Mouse (Mus musculus) embryonic facial prominence, embryonic 13.5 days (tissue): ENCODE results near the gene Grm3. TPM values are rescaled to one million over a fixed set of nuclear protein-coding genes. Genes with fewer than 3 reads are reported as not detected.

Source experiments
- ATAC-seq: fragments of 200-750 bp; cut with Nextera tagmentation; 2 replicates; pipeline ENCODE4 v1.8.0; 2017; ENCODE audit warnings: low read depth; ENCODE audit not compliant: insufficient number of reproducible peaks, insufficient read depth, low FRiP score, low TSS enrichment
- H3K27ac ChIP-seq: fragments of 300-500 bp; sonication (generic); 2 replicates; pipeline ENCODE4 v1.5.1; 2015; ENCODE audit warnings: moderate library complexity, mild to moderate bottlenecking, inconsistent platforms
- H3K27me3 ChIP-seq: fragments of 300-500 bp; sonication (generic); 2 replicates; pipeline ENCODE4 v1.6.1; 2015; ENCODE audit warnings: mild to moderate bottlenecking, inconsistent platforms
- H3K36me3 ChIP-seq: fragments of 300-500 bp; sonication (generic); 2 replicates; pipeline ENCODE4 v1.6.1; 2015; ENCODE audit warnings: mild to moderate bottlenecking, inconsistent platforms
- H3K4me1 ChIP-seq: fragments of 300-500 bp; sonication (generic); 2 replicates; pipeline ENCODE4 v1.6.1; 2015; ENCODE audit warnings: inconsistent platforms
- H3K4me2 ChIP-seq: fragments of 300-500 bp; sonication (generic); 2 replicates; pipeline ENCODE4 v1.6.1; 2015; ENCODE audit warnings: moderate library complexity, mild to moderate bottlenecking, inconsistent platforms
- H3K4me3 ChIP-seq: fragments of 300-500 bp; sonication (generic); 2 replicates; pipeline ENCODE4 v1.5.1; 2015; ENCODE audit warnings: mild to moderate bottlenecking, inconsistent platforms
- H3K9ac ChIP-seq: fragments of 300-500 bp; sonication (generic); 2 replicates; pipeline ENCODE4 v1.6.1; 2015; ENCODE audit warnings: mild to moderate bottlenecking, inconsistent platforms
- H3K9me3 ChIP-seq: fragments of 300-500 bp; sonication (generic); 2 replicates; pipeline ENCODE4 v1.6.1; 2016; ENCODE audit warnings: inconsistent platforms
- WGBS: fragments of 180-500 bp; shearing (Covaris S2); methylation state at CpG from one replicate; pipeline ENCODE4 v1.1.7; 2015; ENCODE audit warnings: mixed read lengths; 5-methylcytosine and 5-hydroxymethylcytosine counted together
- polyA plus RNA-seq: library from polyadenylated mRNA; unstranded; fragments of >200 nt; fragmentation: Nextera tagmentation; extraction: Ambion mirVana; gene quantifications from 2 replicates; pipeline ENCODE4 v1.2.1, GENCODE M21; 2015

Gene Grm3
- polyA plus RNA-seq, 1 experiment from 2014 or later = 0.86 TPM

DNA sequence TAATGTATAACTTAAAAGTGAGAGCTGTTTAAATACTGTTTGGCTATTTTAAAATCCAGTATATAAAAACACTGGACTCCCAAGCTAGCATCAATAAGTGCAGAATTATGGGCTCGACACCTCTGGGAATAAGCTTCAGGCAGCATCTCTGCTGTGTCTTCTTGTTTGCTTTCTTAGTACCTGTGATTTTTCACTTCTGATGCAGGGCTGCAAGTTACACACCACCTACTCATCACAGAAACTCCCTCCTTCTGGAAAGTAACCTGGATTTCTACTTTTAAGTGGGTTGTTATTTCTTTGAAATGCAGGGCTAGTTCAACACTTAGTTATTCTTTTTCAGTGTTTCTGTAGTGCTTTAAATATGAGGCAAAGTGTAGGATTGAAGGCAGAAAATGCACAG is 32.6 kb downstream of the Grm3 start:
- H3K36me3 ChIP-seq = no peaks in the 10 kb centered on the region
- H3K9me3 ChIP-seq = no peaks in the 10 kb centered on the region
- H3K27me3 ChIP-seq = no peaks in the 10 kb centered on the region
- H3K27ac ChIP-seq = no peak overlapping the region
- no peak overlapping the region for H3K4me3 ChIP-seq
- 83% methylated on average over 1 of the region's 1 CpGs for WGBS
- no peak overlapping the region for H3K4me2 ChIP-seq
- H3K4me1 ChIP-seq = no peaks in the 10 kb centered on the region
- no peak for ATAC-seq
- no peak overlapping the region for H3K9ac ChIP-seq

DNA sequence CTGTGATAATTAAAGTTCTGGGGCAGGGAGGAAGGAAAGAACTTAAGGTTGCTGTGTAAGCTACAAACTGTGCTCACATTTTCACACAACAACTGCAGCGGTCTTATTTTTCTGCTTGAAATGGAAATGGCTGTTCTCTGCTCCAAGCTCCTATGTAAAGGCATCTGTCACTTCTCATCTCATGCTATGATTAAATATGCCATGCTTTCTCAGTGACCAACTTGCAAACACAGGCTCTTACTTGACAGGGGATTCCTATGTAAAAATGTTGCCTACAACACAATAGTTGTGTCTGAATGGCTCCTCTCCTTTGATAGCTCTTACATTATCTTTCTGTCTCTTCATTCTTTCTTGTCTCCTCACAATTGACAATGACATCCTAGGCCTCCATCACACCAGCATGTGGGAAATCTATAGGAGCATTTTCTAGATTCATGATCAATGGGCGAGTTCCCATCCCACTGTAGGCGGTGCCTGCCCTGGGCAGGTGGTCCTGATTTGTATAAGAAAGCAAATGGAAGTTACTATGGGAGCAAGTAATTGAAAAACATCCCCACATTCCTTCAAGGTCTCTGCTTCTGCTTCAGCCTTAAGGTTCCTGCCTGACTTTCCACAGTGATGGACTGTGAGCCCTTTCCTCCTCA is 34.2 kb downstream of the Grm3 start:
- 34% methylated on average over 3 of the region's 3 CpGs for WGBS
- Histone ChIP-seq H3K36me3 (no peaks in the 10 kb centered on the region), H3K9me3 (no peaks in the 10 kb centered on the region), H3K9ac (no peak overlapping the region), H3K4me1 (no peaks in the 10 kb centered on the region), H3K27me3 (no peaks in the 10 kb centered on the region), H3K4me2 (no peak overlapping the region), H3K27ac (no peak overlapping the region), H3K4me3 (no peak overlapping the region)
- ATAC-seq = no peak

DNA sequence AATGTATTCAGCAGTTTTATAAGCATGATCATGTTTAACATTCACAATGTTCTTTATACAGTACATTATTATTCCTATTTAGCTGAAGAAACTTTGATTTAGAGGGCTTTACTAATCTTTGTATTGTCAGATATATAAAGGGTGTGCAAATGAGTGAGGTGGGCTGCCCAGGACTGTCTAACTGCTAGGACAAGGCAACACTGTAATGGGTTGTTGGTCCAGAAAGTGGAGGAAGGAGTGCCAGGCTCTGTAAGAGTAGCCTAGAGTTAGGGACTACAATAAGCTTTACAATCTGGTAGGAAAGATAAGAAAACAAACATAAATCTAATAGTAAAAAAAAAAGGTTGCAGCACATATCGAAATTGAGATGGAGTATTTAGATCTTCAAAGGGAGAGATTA is 34.8 kb downstream of the Grm3 start:
- no peaks in the 10 kb centered on the region for H3K36me3 ChIP-seq
- H3K4me1 ChIP-seq = no peaks in the 10 kb centered on the region
- WGBS = 38% methylated on average over 1 of the region's 1 CpGs
- H3K9me3 ChIP-seq = no peaks in the 10 kb centered on the region
- no peak for ATAC-seq
- H3K4me2 ChIP-seq = no peak overlapping the region
- H3K27ac ChIP-seq = no peak overlapping the region
- no peak overlapping the region for H3K4me3 ChIP-seq
- no peak overlapping the region for H3K9ac ChIP-seq
- H3K27me3 ChIP-seq = no peaks in the 10 kb centered on the region

DNA sequence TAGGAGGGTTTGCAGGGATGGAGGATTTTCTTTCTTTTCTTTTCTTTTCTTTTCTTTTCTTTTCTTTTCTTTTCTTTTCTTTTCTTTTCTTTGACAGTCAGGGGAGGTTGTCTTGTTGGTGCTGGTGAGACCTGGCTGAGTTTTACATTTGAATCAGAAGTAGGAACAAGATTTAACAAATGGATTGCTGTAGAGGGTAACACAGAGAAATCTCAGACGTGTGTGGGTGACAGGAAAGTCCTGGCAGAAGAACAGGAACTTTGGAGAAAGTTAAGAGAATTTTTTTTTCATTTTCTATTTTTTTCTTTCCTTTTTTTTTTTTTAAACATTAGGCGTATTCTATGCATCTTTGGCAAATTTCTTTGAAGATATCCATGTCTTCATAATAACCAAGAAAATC is 41.8 kb downstream of the Grm3 start:
- ATAC-seq = no peak
- WGBS = 43% methylated on average over 2 of the region's 2 CpGs

DNA sequence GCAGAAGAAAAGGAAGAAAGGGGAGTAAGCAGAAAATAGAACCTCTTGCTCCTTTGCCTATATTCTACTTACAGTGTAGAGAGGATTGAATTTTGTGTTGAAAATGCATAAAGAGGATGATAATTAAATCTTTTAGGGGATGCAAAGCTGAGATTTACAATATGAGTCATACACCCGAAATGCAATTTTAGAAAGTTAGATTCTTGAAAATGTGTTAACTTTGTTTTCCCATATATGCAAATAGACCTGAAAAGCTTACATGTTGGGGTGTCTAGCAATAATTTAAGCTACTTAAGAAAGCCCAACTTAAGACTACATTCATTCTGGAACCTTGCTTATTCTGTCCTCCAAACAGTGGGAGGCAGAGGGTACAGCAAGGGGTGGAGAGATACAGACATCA is 56.0 kb downstream of the Grm3 start:
- 75% methylated on average over 1 of the region's 1 CpGs for WGBS
- ATAC-seq = no peak
- H3K27me3 ChIP-seq = no peaks in the 10 kb centered on the region
- no peaks in the 10 kb centered on the region for H3K4me1 ChIP-seq
- no peak overlapping the region for H3K4me3 ChIP-seq
- no peaks in the 10 kb centered on the region for H3K9me3 ChIP-seq
- H3K4me2 ChIP-seq = no peak overlapping the region
- H3K27ac ChIP-seq = no peak overlapping the region
- H3K36me3 ChIP-seq = no peaks in the 10 kb centered on the region
- no peak overlapping the region for H3K9ac ChIP-seq

More for the DNA sequence above, 41.8 kb downstream of the Grm3 start:
- H3K36me3 ChIP-seq = no peaks in the 10 kb centered on the region
- H3K9ac ChIP-seq = no peak overlapping the region
- H3K4me3 ChIP-seq = no peak overlapping the region
- H3K4me1 ChIP-seq = no peaks in the 10 kb centered on the region
- no peaks in the 10 kb centered on the region for H3K9me3 ChIP-seq
- no peak overlapping the region for H3K27ac ChIP-seq
- no peaks in the 10 kb centered on the region for H3K27me3 ChIP-seq
- no peak overlapping the region for H3K4me2 ChIP-seq

DNA sequence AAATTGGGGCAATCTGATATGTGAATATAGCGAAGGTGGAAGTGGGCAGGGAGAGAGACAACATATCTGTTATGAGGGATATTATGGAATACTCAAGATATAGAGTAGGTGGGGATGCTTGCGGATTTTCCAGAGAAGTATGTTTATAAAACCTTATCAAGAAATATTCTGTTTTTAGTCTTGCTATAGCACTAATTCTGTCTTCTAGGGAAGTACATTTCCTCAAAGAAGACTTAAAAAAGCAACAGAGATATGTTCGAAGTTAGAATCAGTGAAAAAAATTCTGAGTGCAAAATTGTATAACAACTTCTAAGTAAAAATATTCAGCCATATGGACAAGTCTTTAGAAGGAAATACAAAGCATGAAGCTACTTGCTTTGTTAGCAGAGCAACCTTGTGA is 61.6 kb downstream of the Grm3 start:
- Histone ChIP-seq H3K36me3 (no peaks in the 10 kb centered on the region), H3K9me3 (no peaks in the 10 kb centered on the region), H3K4me2 (no peak overlapping the region), H3K27me3 (no peaks in the 10 kb centered on the region), H3K4me1 (no peaks in the 10 kb centered on the region), H3K4me3 (no peak overlapping the region), H3K27ac (no peak overlapping the region), H3K9ac (no peak overlapping the region)
- ATAC-seq = no peak
- WGBS = 85% methylated on average over 3 of the region's 3 CpGs

DNA sequence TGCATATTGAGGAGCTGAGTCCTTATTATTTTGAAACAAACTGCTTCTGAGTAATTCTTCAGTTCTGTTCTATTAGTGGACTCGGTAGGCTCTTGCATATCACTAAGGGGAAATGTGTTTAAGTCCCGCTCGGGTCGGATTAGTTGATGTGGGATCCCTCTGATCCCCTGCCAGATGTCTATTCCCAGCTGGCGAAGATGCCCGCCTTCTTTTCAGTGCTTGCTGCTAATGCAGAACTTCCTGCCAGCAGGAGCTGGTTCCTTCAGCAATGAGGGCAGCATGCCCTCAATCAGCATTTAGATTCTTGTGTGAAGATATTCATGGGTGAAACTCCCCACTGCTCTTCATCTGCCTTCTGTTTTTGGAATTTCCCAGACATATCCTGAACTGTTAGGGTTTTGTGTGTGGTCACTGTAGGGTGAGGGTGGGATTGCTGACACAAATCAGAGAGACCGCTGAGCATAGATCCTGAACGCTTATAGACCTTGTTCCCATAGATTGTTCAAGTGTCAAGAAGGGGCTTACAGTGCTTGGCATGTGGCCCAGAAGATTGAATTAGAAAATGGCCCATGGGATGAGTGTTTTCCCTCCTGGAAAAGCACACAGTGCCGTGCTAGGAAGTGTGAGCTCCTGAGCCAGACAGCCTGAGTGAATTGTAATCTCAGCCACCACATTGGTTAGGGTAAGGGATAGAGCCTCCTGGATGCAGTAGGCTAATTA is 62.9 kb downstream of the Grm3 start:
- WGBS = 61% methylated on average over 9 of the region's 9 CpGs
- no peaks in the 10 kb centered on the region for H3K36me3 ChIP-seq
- no peaks in the 10 kb centered on the region for H3K9me3 ChIP-seq
- H3K9ac ChIP-seq = no peak overlapping the region
- no peak overlapping the region for H3K4me3 ChIP-seq
- no peak overlapping the region for H3K27ac ChIP-seq
- no peak overlapping the region for H3K4me2 ChIP-seq
- no peaks in the 10 kb centered on the region for H3K4me1 ChIP-seq
- no peak for ATAC-seq
- no peaks in the 10 kb centered on the region for H3K27me3 ChIP-seq

DNA sequence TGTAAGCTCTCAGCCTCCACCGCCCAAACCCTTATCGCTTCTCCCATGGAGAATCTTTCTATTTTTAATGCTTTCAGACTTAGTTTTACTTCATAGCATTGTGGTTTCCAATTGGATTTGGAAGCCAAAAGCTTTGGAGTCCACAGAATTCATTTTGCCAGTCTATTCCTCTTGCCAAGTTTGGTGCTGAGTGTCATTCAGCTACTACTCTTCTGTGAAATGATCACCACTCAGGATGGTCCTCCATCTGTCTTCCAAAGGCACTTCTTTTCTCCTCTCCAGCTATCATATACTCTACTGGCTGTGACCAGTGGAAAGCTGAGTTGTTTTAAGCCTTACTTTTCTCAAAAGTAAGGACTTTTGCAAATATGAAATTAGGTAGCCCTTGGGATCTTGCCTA is 86.4 kb downstream of the Grm3 start:
- 98% methylated on average over 2 of the region's 2 CpGs for WGBS
- Histone ChIP-seq H3K27ac (no peak overlapping the region), H3K36me3 (no peaks in the 10 kb centered on the region), H3K9me3 (no peaks in the 10 kb centered on the region), H3K4me2 (no peak overlapping the region), H3K4me3 (no peak overlapping the region), H3K27me3 (no peaks in the 10 kb centered on the region), H3K9ac (no peak overlapping the region), H3K4me1 (no peaks in the 10 kb centered on the region)
- no peak for ATAC-seq

DNA sequence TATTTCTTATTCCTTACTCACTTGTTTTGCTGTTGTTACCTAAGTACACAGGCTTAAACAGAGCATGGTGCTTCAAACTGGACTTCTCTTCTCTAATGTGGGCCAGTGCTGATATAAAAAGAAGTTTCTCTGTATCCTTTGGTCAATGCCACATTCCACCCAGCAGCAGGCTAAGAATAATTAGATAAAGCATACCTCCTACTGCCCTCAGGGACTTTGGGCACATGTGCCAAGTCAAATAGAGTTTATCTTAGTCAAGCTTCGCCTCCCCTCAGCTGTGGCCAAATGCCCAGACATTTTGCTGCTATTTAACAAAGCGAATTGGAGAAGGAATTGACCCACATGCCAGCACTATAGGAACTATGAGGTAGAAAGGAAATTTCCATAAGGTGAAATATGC is 97.8 kb downstream of the Grm3 start:
- 56% methylated on average over 2 of the region's 2 CpGs for WGBS
- ATAC-seq = no peak

DNA sequence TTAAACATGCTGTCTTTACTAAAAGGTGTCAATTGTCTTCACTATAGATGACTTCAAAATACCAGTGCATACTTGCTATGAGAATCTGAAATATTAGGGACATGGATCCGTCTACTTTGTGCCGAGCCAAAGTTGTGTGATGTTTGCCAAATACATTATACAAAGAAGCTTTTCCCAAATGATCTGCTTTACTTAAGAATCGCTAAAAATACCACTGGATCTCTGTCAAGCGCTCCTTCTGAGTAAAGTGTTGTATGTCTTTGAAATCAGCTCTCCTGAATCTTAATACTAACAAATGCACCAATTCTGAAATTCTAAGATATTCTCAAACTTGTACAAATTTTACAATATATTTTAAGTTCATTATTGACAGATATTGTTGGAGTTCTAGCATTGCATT is 100.6 kb downstream of the Grm3 start:
- Histone ChIP-seq H3K4me2 (no peak overlapping the region), H3K4me3 (no peak overlapping the region), H3K4me1 (0 out of 2 replicates have a peak, but pooled peaks cover 5% of the 10 kb centered on the region), H3K9ac (no peak overlapping the region), H3K9me3 (no peaks in the 10 kb centered on the region), H3K27me3 (no peaks in the 10 kb centered on the region), H3K27ac (no peak overlapping the region), H3K36me3 (no peaks in the 10 kb centered on the region)
- 76% methylated on average over 4 of the region's 4 CpGs for WGBS
- ATAC-seq = no peak

More for the DNA sequence above, 97.8 kb downstream of the Grm3 start:
- Histone ChIP-seq H3K27ac (no peak overlapping the region), H3K4me2 (no peak overlapping the region), H3K9me3 (no peaks in the 10 kb centered on the region), H3K27me3 (no peaks in the 10 kb centered on the region), H3K4me3 (no peak overlapping the region), H3K36me3 (no peaks in the 10 kb centered on the region), H3K9ac (no peak overlapping the region), H3K4me1 (0 out of 2 replicates have a peak, but pooled peaks cover 5% of the 10 kb centered on the region)

DNA sequence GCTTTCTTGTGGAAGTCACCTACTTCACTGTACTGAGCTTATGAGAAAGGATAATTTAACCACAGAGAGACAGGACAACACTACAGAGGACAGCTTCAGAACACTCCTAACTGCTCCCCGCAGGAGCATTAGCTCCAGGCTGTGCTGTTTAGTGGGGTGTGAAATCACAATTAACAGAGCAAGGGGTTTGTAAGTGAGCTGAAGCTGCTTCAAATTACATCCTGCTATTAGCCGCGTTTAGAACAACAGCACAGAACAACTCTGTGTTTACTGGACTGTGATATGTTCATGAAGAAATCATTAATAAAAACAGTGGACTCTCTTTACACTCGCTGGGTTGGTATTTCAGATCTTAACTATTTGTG is 101.9 kb downstream of the Grm3 start:
- no peaks in the 10 kb centered on the region for H3K9me3 ChIP-seq
- H3K9ac ChIP-seq = no peak overlapping the region
- 3% methylated on average over 4 of the region's 4 CpGs for WGBS
- H3K27ac ChIP-seq = no peak overlapping the region
- no peak for ATAC-seq
- H3K27me3 ChIP-seq = no peaks in the 10 kb centered on the region
- no peak overlapping the region for H3K4me3 ChIP-seq
- H3K4me2 ChIP-seq = no peak overlapping the region
- H3K4me1 ChIP-seq = 0 out of 2 replicates have a peak, but pooled peaks cover 5% of the 10 kb centered on the region
- H3K36me3 ChIP-seq = no peaks in the 10 kb centered on the region
